Mouse (Mus musculus): ENCODE data around the gene Fbxl16. TPM values are rescaled to one million over a fixed set of nuclear protein-coding genes. Genes with fewer than 3 reads are reported as not detected.

The Fbxl16 gene
- polyA plus RNA-seq, 1 experiment from 2014 or later = 1.6 TPM

DNA sequence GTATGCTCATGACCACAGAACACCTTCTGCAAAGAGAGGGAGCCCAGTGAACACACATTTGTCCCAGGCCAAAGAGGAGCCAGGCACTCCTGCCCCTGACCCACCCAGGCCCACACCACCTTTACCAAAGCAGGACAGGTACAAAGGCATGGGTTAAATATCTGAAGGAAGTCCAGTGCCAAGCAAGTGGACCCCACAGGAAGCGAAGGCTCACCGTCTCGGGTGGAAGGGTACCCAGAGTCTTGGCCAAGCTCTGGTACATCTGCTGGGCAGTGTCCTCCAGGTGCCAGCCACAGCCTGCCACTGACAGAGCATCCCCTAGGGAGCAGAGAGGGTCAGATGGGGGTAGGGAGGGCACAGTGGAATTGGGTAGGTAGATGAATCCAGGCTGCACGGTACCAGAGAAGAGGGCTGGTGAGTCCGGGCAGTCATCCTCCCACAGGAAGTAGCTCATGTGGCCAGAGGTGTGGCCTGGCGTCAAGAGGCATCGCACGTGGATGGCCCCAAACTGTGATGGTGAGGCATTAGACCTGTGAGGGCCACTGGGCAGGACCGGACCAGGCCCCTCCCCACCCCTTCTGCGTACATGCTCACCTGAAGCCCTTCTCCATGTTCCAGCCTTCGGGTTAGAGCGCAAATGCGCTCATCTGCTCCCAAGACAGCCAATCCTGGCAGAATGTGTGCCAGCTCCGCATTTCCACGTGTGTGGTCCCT is 24.9 kb upstream of the Fbxl16 start:
- peaks cover 22% of the 10 kb centered on the region for H3K4me1 ChIP-seq

DNA sequence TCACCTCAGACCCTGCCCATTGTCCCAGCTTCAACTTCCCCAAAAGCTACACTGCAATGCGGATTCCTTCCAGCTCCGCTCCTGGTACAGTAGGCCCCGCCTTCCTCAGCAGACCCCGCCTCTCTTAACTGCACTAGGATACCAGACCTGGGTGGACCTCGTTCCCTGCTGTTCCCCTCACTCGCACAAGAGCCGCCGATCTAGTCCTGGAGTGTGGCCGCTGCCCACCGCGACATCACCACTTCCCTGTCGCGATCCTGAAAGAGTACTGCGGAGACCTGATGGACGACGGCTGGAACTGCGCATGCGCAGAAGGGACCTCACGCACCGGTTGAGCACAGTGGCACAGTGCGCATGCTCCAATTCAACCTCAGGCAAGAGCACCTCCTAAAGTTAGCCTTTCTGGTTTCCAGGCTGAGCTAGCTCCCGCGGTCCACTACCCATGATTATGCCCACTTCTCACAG is 23.6 kb upstream of the Fbxl16 start, which contains the start of gene Haghl:
Gene Haghl, minus strand, starts transcription at position 393 of the 465 bp plus-strand sequence.
- H3K27ac ChIP-seq = peak within 1 kb of the TSS; percentile 91
- no peaks in the 10 kb centered on the region for H3K27me3 ChIP-seq
- peak; percentile 84 for ATAC-seq (ENCODE audit: borderline replicate concordance, extremely low read depth, low FRiP score, low TSS enrichment)
- under 1% methylated on average over 23 of the region's 23 CpGs for WGBS
- H3K36me3 ChIP-seq = peaks cover 44% of the 10 kb centered on the region
- peaks cover 22% of the 10 kb centered on the region for H3K4me1 ChIP-seq
- no peaks in the 10 kb centered on the region for H3K9me3 ChIP-seq
- peak within 1 kb of the TSS; percentile 78 for H3K4me3 ChIP-seq
- peak within 1 kb of the TSS; percentile 80 for H3K4me2 ChIP-seq
- peak within 1 kb of the TSS; percentile 73 for H3K9ac ChIP-seq

More for the DNA sequence above, 24.9 kb upstream of the Fbxl16 start:
- no peaks in the 10 kb centered on the region for H3K27me3 ChIP-seq
- peak overlapping the region; percentile 80 for H3K4me2 ChIP-seq
- H3K9me3 ChIP-seq = no peaks in the 10 kb centered on the region
- H3K27ac ChIP-seq = no peak overlapping the region
- no peak for ATAC-seq (ENCODE audit: borderline replicate concordance, extremely low read depth, low FRiP score, low TSS enrichment)
- peaks cover 41% of the 10 kb centered on the region for H3K36me3 ChIP-seq
- 0 out of 2 replicates have a peak overlapping the region, but pooled peaks have one; percentile 73 for H3K9ac ChIP-seq
- H3K4me3 ChIP-seq = peak overlapping the region; percentile 78
- 65% methylated on average over 15 of the region's 15 CpGs for WGBS

- peak within 1 kb of the TSS; percentile 80 for H3K4me2 ChIP-seq
- H3K9me3 ChIP-seq = no peaks in the 10 kb centered on the region
- WGBS = 78% methylated on average over 3 of the region's 3 CpGs
- H3K4me1 ChIP-seq = peaks cover 30% of the 10 kb centered on the region
- H3K27me3 ChIP-seq = no peaks in the 10 kb centered on the region
- H3K36me3 ChIP-seq = peaks cover 41% of the 10 kb centered on the region
- peak within 1 kb of the TSS; percentile 91 for H3K27ac ChIP-seq
- H3K9ac ChIP-seq = peak within 1 kb of the TSS; percentile 73
- peak within 1 kb of the TSS; percentile 78 for H3K4me3 ChIP-seq
- ATAC-seq (ENCODE audit: borderline replicate concordance, extremely low read depth, low FRiP score, low TSS enrichment) = no peak
Measured at GRCm38 (mm10) chr17:25786280-25786679, 22.6 kb upstream of the Fbxl16 start, which contains the start of gene Ccdc78. TSS of gene Ccdc78 (plus strand) at chr17:25786580.

- ATAC-seq (ENCODE audit: borderline replicate concordance, extremely low read depth, low FRiP score, low TSS enrichment) = no peak
- peaks cover 34% of the 10 kb centered on the region for H3K36me3 ChIP-seq
- H3K27me3 ChIP-seq = no peaks in the 10 kb centered on the region
- H3K4me1 ChIP-seq = peaks cover 34% of the 10 kb centered on the region
- 88% methylated on average over 9 of the region's 9 CpGs for WGBS
- H3K27ac ChIP-seq = no peak overlapping the region
- no peak overlapping the region for H3K4me2 ChIP-seq
- no peak overlapping the region for H3K4me3 ChIP-seq
- no peaks in the 10 kb centered on the region for H3K9me3 ChIP-seq
- no peak overlapping the region for H3K9ac ChIP-seq
Measured at GRCm38 (mm10) chr17:25786781-25787504, 21.9 kb upstream of the Fbxl16 start.

DNA sequence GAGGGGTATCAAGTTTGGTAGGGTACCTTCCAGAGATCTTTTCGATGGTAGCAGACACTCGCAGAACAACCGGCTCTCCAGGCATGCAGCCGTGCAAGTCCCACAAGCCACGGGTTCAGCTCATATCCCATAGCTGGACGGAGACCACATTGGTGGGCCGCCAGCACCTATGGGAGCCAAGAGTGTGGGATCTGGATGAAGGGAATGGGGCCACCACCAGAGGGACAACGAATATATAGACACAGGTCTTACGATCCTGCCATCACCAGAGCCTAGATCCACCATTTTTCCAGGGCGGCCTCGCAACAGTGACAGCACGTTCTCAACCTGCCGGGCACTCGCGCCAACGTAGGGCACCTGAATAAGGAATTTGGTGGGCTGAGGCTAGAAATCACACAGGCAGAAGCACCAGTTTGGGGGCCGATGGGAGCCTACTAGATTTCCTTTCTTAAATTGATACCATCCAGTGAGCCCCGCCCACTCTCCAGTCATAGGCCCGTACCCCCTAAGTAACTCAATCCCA is 17.5 kb upstream of the Fbxl16 start:
- ATAC-seq (ENCODE audit: borderline replicate concordance, extremely low read depth, low FRiP score, low TSS enrichment) = peak; percentile 16; the same call in 1 of the 2 replicates
- no peaks in the 10 kb centered on the region for H3K27me3 ChIP-seq

DNA sequence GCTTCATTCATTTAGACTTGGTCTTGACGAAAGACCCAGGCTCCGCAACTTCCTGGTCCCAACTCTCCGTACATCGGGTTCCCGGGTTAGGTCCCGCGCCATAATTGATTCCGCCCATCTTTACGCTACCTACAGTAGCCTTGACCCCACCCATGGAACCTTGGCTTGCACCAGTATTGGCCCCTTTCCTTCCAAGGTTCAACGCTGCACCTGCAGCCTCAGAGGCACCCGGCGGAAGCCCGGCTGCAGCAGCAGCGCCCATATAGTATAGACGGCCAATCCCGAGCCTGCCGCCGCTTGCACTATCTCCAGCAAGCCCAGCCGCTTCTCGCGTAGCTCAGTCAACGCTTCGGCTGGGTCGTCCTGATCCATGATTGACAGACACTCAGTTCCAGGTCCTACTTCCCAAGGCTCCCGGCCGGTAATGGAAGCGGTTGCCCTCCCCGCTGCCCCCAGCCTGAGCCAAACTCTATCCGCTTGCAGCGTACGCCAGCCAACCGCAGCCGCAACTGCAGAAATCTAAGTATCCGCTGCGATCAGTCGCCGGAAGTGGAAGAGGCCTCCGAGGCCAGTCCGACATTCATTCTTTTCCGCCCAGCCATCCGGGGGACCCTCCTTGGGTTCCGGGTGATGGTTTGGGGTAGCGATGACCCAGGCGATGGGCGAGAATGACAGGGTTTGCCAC is 16.9 kb upstream of the Fbxl16 start:
- peaks cover 50% of the 10 kb centered on the region for H3K4me1 ChIP-seq
- no peaks in the 10 kb centered on the region for H3K9me3 ChIP-seq
- peak; percentile 66; the same call in 1 of the 2 replicates for ATAC-seq (ENCODE audit: borderline replicate concordance, extremely low read depth, low FRiP score, low TSS enrichment)
- peak overlapping the region; percentile 87 for H3K4me2 ChIP-seq
- H3K27ac ChIP-seq = peak overlapping the region; percentile 99
- peaks cover 20% of the 10 kb centered on the region for H3K36me3 ChIP-seq
- WGBS = under 1% methylated on average over 45 of the region's 45 CpGs
- H3K27me3 ChIP-seq = no peaks in the 10 kb centered on the region
- H3K9ac ChIP-seq = peak overlapping the region; percentile 82
- peak overlapping the region; percentile 88 for H3K4me3 ChIP-seq

More for the DNA sequence above, 17.5 kb upstream of the Fbxl16 start:
- peak overlapping the region; percentile 88 for H3K4me3 ChIP-seq
- peak overlapping the region; percentile 82 for H3K9ac ChIP-seq
- H3K36me3 ChIP-seq = peaks cover 20% of the 10 kb centered on the region
- H3K27ac ChIP-seq = peak overlapping the region; percentile 99
- peak overlapping the region; percentile 87 for H3K4me2 ChIP-seq
- H3K4me1 ChIP-seq = peaks cover 49% of the 10 kb centered on the region
- 22% methylated on average over 19 of the region's 19 CpGs for WGBS
- H3K9me3 ChIP-seq = no peaks in the 10 kb centered on the region

DNA sequence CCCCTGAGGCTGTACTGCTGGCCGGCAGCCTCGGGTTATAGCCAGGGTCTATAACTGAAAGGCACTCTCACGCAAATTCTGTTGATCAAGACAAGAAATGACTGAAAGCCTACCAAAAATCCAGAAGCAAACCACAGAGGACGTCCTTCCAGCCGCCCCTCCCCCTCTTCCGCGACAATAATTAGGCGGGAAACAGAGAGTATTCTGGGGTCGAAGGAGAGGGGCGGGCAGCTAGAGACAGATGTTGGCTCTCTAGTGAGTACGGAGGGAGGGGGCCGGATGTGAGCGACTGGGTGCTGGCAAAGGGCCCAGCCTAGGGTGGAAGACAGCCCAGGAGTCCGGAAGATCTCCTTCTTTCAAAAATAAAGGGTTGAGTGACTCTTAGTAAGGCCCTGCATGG is 16.3 kb upstream of the Fbxl16 start, which contains the start of gene Fam173a:
Gene Fam173a, minus strand, starts transcription at position 287 of the 400 bp plus-strand sequence.
- peak within 1 kb of the TSS; percentile 88 for H3K4me3 ChIP-seq
- no peaks in the 10 kb centered on the region for H3K9me3 ChIP-seq
- H3K9ac ChIP-seq = peak within 1 kb of the TSS; percentile 82
- WGBS = 2% methylated on average over 14 of the region's 14 CpGs
- H3K4me2 ChIP-seq = peak within 1 kb of the TSS; percentile 87
- no peaks in the 10 kb centered on the region for H3K27me3 ChIP-seq
- ATAC-seq (ENCODE audit: borderline replicate concordance, extremely low read depth, low FRiP score, low TSS enrichment) = peak; percentile 82
- peaks cover 20% of the 10 kb centered on the region for H3K36me3 ChIP-seq
- H3K27ac ChIP-seq = peak within 1 kb of the TSS; percentile 99
- H3K4me1 ChIP-seq = peaks cover 57% of the 10 kb centered on the region

GRCm38 (mm10) chr17:25794197-25794596 is 14.7 kb upstream of the Fbxl16 start:
- Histone ChIP-seq H3K9ac (no peak overlapping the region), H3K36me3 (peaks cover 8% of the 10 kb centered on the region), H3K4me2 (no peak overlapping the region), H3K9me3 (no peaks in the 10 kb centered on the region), H3K27ac (peak overlapping the region; percentile 99; the same call in 1 of the 2 replicates), H3K4me3 (no peak overlapping the region), H3K27me3 (no peaks in the 10 kb centered on the region), H3K4me1 (peaks cover 58% of the 10 kb centered on the region)
- WGBS = 59% methylated on average over 13 of the region's 13 CpGs
- ATAC-seq (ENCODE audit: borderline replicate concordance, extremely low read depth, low FRiP score, low TSS enrichment) = no peak

GRCm38 (mm10) chr17:25794998-25795397 is 13.9 kb upstream of the Fbxl16 start:
- Histone ChIP-seq H3K27ac (no peak overlapping the region), H3K4me1 (peaks cover 58% of the 10 kb centered on the region), H3K9ac (no peak overlapping the region), H3K36me3 (no peaks in the 10 kb centered on the region; the same call in 1 of the 2 replicates), H3K27me3 (no peaks in the 10 kb centered on the region), H3K9me3 (no peaks in the 10 kb centered on the region), H3K4me3 (0 out of 2 replicates have a peak overlapping the region, but pooled peaks have one; percentile 82), H3K4me2 (peak overlapping the region; percentile 97)
- WGBS = 84% methylated on average over 17 of the region's 17 CpGs
- ATAC-seq (ENCODE audit: borderline replicate concordance, extremely low read depth, low FRiP score, low TSS enrichment) = no peak

DNA sequence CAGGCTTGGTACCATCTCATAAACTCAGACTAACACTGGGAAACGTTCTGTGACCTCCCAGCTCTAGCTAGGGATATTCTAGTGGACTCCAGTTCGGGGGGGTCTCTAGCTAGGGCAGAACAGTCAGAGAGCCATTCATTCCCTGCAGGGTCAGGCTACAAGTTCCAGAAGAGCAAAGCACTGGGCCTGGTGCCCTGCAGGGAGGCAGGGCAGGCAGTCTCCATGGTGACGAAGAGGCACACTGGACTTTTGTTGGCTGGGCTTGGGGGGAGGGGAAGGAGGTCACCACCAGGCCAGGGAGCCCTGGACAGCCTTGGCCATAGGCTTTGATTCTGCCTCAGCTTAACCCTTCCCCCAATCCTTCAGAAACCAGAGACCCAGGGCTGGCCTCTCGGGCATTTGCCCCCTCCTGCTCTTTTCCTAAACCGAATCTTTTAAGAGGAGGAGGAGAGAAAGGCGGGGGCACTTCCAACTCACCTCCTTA is 13.2 kb upstream of the Fbxl16 start, which contains the start of gene AC134908.4:
Gene AC134908.4, minus strand, starts transcription at position 51 of the 484 bp plus-strand sequence.
- Histone ChIP-seq H3K4me2 (peak within 1 kb of the TSS; percentile 97), H3K36me3 (no peaks in the 10 kb centered on the region), H3K4me1 (peaks cover 56% of the 10 kb centered on the region), H3K4me3 (peak within 1 kb of the TSS; percentile 82), H3K27ac (0 out of 2 replicates have a peak within 1 kb of the TSS, but pooled peaks have one; percentile 42), H3K9me3 (no peaks in the 10 kb centered on the region), H3K27me3 (no peaks in the 10 kb centered on the region), H3K9ac (peak within 1 kb of the TSS; percentile 70)
- 15% methylated on average over 6 of the region's 6 CpGs for WGBS
- ATAC-seq (ENCODE audit: borderline replicate concordance, extremely low read depth, low FRiP score, low TSS enrichment) = no peak

All from lung, embryonic 15.5 days (tissue).